Mouse (Mus musculus): ENCODE results near the gene Exosc3. TPM values are rescaled to one million over a fixed set of nuclear protein-coding genes. Genes with fewer than 3 reads are reported as not detected.

Exosc3 gene
- total RNA-seq, 2 experiments from 2014 or later: 14.8 to 16.1 TPM

DNA sequence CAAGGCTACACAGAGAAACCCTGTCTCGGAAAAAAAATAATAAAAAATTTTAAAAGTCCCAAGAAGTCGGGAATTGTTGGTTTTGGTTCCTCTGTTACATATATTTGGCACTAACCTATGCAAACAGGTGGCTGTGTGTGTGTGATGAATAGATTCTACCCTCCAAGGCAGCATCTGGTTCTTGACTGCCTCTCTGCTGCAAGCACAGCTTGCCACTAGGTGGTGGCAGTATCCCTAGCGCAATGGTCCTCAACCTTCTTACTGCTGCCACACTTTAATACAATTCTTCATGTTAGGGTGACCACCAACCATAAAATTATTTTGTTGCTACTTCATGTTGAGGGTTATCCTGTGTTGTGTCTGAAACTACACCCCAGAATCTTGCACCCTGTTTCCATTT is 56.2 kb downstream of the Exosc3 start:
- no peak for DNase-seq (ENCODE audit: extremely low spot score in 1 of 2, low spot score in 1 of 2)

DNA sequence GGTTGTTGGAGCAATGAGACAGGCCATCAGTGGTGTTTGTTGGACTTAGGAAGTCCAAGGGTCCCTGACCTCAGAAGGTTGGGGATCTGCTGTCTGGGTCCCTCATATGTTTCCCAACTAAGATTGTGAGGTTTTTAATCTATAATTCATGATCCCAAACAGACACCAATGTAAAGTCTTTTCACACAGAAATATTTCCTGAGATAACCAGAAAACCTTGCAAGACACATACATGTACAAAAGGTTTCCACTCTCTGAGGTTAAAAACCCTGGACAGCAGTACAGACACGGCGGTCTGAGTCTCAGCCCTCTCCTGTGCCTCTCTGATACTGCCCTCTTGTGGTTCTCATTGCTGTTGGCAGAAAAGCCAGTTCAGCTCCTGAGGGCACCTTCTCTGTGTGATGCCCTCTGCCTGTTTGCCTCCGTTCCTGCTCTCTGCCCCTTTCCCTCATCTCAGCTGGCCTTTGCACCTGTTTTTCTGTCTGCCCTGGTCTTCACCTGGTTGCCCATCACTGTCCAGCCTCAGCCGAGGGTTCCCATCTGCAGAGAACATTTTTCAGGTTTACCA is 62.5 kb downstream of the Exosc3 start:
- peak in 1 of 2 experiments; percentile 46 for DNase-seq (ENCODE audit: extremely low spot score in 1 of 2, low spot score in 1 of 2)

DNA sequence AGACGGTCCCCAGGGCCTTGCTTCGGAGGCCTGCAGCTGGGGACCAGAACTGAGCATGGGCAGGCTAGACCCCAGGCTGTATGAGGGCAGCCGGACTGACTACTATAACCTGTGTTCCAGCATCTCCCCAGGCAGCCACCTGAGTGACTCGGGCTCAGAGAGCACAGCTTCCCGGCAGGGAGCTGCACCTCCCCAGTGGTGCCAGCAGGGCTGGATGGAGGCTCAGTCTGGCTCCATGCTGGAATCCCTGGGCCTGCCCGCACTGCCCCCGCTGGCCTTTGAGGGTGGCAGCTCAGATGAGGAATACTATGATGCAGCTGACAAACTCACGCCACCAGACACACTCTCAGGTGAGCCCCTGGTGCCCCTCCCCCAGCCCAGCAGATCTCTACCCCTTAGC is 63.2 kb downstream of the Exosc3 start:
- DNase-seq (ENCODE audit: extremely low spot score in 1 of 2, low spot score in 1 of 2): no peak

DNA sequence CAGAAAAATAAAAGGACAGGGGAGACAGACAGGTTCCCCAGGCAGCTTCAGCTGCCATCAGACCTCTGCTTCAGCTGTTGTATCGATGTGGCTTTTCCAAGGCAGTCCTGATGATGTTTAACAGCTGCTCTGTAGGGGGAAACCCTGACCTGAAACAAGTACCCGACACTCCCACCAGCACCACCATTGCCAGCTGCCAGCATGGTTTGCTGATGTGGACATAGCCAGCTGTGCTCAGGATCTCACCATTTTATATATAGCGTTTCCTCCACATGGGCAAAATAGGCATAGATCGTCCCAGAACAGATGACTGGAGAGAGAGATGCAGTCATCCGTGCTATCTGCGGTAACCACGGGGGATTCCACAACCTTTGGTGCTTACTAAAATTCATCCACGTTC is 66.8 kb downstream of the Exosc3 start:
- DNase-seq (ENCODE audit: extremely low spot score in 1 of 2, low spot score in 1 of 2): no peak

DNA sequence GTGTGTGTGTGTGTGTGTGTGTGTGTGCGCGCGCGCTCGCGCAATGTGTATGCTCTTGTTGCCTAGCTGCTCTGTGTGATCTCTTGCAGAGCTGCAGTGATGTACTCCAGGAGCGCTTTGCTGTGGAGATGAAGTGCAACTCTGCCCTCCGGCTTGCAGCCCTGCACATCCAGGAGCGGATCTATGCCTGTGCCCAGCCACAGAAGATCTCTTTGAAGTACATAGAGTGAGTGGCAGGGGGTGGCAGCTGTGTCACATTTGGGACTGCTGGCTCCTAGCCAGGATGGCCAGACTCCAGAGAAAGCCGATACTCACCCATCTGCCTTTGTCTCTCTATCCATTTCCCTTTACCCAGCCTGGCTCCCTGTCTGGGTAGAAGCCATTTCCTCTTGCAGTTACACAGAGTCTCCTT is 71.5 kb downstream of the Exosc3 start:
- DNase-seq (ENCODE audit: extremely low spot score in 1 of 2, low spot score in 1 of 2): peak; percentile 54 to 59

DNA sequence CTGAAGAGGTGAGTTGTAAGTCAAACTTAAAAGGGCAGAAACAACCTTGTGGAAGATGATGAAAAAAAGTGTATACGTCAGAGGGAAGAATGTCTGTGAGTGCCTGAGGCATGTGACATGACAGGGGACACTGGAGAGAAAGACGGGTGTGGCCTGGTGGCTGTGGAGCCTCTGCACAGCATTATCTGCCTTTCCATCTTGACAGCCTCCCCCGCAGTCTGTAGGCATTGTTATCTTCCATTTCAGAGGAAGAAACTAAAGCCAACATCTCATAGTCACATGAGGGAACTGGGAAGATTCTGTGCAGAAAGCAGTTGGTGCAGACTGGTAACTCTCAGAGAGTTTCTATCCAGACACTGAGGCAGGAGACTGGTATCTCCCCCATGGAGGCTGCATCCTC is 74.6 kb downstream of the Exosc3 start:
- DNase-seq (ENCODE audit: extremely low spot score in 1 of 2, low spot score in 1 of 2): no peak

Other genes starting within 250 kb of the Exosc3 start
- 10 to 100 TPM; 62.1 to 76.6 TPM for gene Tomm5, start 234.6 kb downstream of the Exosc3 start, total RNA-seq (2021)
- gene Frmpd1, start 157.9 kb downstream of the Exosc3 start, total RNA-seq (2021): 10 to 100 TPM; 15.1 to 16.6 TPM
- gene Trmt10b, start 45.6 kb downstream of the Exosc3 start, total RNA-seq (2021): 10 to 100 TPM; 16.1 to 18.0 TPM
- gene Dcaf10, start 631 bp downstream of the Exosc3 start, total RNA-seq (2021): 10 to 100 TPM; 20.1 to 21.2 TPM
- gene Slc25a51, start 66.0 kb upstream of the Exosc3 start, total RNA-seq (2021): 100 to 1,000 TPM; 136 to 139 TPM
- gene Shb, start 189.7 kb upstream of the Exosc3 start, total RNA-seq (2021): 10 to 100 TPM; 16.1 to 18.8 TPM